Mouse (Mus musculus): ENCODE data around the gene Dtymk. TPM values are rescaled to one million over a fixed set of nuclear protein-coding genes. Genes with fewer than 3 reads are reported as not detected.
"Not testable (repeated sequence)": the region's sequence is repeated elsewhere in the genome, so short reads cannot be mapped to it uniquely, and the experiment has no call there.

The Dtymk gene
- polyA plus RNA-seq (2017; shearing (Covaris generic)), result 100 to 1,000 TPM; 113 to 143 (median 119) TPM

GRCm38 (mm10) chr1:93801741-93802238 is at the start of gene Dtymk:
Dtymk (minus strand) TSS chr1:93801934.
- ATAC-seq, result peak; percentile 75

GRCm38 (mm10) chr1:93845766-93846366 is 44.1 kb upstream of the Dtymk start:
- peak; percentile 70 for ATAC-seq

DNA sequence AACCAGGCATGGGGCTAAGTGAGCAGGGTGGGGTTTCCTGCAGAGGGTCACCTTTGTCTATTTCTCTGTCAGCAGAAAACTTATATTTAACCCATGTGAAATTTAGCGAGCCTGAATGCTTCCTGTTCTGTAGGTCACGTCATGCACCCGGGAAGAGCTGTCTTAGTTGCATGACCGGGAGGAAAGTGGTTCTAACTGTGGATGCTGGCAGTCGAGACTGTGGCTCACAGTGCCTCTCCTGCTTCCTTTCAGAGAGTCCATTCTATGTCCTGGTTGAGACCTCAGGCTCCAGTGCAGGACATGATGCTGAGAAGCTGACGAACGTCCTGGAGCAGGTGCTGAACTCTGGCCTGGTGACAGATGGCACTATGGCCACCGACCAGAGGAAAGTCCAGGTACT is 36.8 kb upstream of the Dtymk start:
- not testable (repeated sequence) for ATAC-seq

GRCm38 (mm10) chr1:93837335-93837734 is 35.6 kb upstream of the Dtymk start:
- no peak for ATAC-seq

GRCm38 (mm10) chr1:93836532-93836913 is 34.8 kb upstream of the Dtymk start:
- no peak for ATAC-seq

DNA sequence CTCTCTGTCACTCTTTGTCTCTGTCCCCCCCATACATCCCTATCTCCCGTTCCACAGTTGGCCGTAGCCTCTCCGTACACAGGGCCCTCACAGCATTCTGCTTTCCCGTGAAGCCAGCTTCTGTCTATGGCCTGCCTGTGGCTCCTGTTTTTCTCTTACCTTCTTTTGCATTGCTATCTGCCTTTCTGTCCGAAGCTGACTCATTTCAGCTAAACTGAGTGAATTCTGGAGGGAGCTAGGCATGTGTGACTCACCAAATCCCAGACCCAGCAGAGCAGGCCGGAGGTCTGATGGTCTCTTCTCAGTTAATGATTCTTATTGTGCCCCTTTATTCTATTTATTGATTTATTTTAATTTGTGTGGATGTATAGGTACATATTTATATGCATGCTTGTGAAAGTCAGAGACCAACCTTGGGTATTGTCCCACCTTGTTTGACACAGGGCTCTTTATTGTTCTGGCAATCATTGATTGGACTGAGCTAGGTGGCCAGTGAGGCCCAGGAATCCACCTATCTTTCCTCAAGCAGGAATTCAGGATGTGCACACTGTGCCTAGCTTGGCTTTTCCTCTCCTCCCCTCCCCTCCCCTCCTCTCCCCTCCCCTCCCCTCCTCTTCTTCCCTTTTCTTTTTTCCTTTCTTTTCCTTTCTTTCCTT is 34.3 kb upstream of the Dtymk start:
- no peak for ATAC-seq

DNA sequence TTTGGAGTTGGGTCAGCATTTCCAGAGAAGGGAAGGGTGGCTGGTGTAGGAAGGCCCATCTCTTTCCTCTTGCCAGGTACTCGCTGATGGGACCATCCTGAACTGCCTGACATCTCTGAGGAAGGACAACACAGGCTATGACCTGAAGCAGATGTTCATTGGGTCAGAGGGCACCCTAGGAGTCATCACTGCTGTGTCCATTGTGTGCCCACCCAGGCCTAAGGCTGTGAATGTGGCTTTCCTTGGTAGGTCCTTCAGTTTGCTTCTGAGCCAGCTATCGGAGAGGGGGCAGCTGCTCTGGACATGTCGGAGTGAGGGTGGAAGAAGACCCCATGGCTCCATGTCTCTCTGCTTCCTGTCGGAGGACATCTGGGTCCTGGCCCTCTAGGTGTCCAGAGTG is 33.5 kb upstream of the Dtymk start:
- no peak for ATAC-seq

DNA sequence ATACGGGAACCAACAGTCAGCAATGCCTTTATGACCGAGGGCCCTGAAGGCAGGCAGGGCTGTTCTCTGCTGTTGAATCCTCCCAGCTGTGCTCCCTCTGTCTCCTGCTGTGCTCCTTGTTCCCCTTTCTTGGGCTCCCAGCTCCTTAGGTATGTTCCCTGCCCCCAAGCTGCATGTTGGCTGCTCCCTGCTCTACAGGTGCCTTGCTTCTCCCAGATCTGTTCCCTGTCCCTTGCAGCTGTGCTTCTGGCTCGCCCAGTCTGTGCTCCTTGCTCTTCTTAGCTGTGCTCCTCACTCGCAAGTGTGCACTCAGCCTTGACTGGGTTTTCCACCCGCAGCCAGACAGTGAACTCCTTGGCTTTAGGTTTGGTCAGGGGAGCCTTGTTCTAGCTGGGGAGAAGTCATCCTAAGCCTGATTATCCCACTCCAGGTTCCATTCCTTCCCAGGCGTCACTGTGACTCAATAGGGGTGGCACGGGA is 33.0 kb upstream of the Dtymk start:
- no peak for ATAC-seq

DNA sequence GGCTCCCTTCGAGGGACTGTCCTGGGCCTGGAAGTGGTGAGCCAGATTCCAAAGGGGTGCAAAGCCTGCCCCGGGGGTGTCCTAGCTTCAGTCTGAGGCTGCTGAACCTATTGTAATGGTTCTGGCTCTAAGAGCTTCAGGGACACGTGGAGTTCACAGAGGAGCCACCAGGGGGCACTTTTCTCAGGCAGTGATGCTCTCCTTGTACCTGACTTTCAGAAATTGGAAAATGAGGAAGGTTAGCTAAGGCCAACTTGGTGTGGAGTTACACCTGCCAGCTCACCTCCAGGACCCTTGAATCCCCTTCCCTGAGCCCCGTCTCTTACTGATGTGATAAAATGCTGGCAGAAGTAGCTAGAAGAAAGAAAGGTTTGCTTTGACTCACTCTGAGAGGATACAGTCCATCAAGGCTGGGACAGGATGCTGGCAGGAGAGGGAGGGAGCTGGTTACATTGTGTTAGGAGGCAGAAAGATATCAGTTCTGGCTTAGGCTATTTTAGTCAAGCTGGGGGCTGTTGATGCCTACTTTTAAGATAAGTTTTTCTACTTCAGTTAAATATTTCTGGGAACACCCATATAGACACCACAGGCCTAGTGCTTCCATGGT is 31.1 kb upstream of the Dtymk start:
- ATAC-seq, result peak; percentile 75

GRCm38 (mm10) chr1:93826540-93826835 is 24.8 kb upstream of the Dtymk start:
- no peak for ATAC-seq

DNA sequence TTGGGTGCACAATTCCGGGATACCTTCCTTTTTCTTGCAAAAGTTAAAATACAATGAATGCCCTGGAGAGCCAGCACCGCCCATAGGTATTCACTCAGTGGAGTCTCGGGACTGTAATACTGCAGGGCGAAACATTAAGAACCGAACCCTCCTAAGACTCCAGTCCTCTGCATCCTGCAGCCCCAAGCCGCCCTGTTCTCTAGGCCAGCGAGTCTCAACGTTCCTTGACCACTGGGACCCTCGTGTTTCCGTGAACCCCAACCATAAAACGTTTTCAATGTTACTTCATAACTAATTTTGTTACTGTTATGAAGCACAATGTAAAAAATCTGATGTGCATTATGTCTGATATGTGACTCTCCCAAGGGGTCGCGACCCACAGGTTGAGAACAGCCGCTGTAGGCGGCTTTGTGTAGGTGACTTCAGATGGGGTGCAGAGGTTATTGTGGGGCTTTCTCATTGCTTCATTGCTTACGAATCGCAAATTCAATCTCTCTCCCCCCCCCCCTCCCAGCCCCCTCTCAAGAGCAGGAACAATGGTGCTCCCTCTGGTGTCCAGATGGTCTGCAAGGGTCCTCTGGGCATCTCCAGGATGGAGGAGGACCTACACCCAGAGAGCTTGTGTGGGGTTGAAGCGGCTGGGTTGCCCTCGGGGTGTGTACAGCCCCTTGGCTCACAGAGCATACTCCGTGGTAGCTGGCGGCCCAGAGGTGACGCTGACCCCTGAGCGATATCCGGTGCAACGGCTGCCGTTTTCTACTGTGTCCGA is 24.2 kb upstream of the Dtymk start:
- peak; percentile 4 for ATAC-seq

- peak; percentile 88 for ATAC-seq
These were observed 23.5 kb upstream of the Dtymk start for GRCm38 (mm10) chr1:93825105-93825674.

DNA sequence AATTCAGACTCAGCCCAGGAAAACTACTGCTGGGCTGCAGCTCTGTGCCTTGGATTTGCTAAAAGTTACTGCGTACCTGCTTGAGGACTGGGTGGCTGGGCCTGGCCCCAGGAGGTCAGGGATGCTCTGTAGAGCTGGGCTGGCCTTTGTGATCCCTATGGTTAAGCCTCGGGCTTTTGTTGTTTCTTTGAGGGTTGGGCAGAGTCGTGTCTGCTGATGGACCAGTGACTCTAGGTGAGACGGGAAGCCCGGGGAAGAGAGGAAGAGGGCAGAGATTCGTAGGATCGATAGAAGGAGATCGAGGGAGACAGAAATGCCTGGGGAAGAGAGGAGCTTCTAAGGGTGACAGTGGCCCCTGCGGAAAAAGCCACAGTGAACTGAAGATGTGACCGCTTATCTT is 22.9 kb upstream of the Dtymk start, which contains the start of gene D2hgdh:
Gene D2hgdh (plus strand): TSS at position 301 of the 400 bp plus-strand sequence.
- ATAC-seq, result peak; percentile 14

DNA sequence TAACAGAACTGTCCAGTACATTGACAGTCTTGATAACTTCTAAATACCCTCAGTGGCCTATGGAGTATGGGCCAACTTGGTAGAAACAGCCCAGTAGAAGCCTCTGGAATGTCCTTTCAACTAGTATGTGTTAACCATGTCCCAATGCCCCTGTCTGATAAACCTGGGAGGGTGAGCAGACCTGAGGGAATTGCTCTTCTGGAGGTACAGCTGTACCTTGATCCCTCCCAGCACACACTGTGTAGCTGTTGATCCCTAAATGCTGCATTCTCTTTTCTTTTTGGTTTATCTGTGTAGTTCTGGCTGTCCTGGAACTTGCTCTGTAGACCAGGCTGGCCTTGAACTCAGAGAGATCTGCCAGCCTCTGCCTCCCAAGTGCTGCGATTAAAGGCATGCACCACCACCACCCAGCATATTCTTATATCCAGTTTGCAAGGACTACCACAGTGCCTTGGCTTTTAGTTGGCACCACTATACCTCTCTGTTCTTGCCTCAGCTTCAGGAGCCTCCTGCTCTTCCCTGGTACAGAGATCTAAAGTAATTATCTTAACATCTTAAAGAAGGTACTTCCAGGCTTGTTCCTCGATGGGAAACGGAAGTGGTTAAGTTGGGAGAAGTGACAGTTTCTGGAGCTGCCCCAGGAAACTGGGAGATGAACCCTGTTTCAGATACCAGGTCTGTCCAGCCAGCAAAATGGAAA is 22.2 kb upstream of the Dtymk start:
- ATAC-seq, result no peak

GRCm38 (mm10) chr1:93818722-93819121 is 17.0 kb upstream of the Dtymk start:
- no peak for ATAC-seq

- no peak for ATAC-seq
These were observed 16.2 kb upstream of the Dtymk start for GRCm38 (mm10) chr1:93817823-93818532.

DNA sequence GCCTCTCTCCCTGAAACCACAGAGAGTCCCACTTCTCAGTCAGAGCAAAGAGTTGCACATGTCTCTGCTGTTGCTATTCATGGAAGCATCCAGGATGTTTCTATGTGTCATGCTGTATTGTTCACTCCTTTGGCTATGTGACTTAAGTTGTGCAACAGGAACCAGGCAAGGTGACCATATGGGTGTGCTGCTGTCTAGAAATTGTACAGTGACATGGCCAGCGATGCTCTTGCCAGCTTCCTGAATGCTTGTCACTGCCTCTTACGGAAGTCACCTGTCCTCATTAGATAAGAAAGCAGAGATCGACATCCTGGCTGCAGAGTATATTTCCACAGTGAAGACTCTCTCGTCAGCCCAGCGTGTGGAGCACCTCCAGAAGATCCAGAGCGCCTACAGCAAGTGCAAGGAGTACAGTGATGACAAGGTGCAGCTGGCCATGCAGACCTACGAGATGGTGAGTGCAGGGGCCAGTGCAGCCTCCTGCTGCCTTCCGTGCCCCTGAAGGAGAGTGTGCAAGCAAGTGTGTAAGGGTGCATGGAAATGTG is 9.8 kb upstream of the Dtymk start:
- ATAC-seq, result no peak

DNA sequence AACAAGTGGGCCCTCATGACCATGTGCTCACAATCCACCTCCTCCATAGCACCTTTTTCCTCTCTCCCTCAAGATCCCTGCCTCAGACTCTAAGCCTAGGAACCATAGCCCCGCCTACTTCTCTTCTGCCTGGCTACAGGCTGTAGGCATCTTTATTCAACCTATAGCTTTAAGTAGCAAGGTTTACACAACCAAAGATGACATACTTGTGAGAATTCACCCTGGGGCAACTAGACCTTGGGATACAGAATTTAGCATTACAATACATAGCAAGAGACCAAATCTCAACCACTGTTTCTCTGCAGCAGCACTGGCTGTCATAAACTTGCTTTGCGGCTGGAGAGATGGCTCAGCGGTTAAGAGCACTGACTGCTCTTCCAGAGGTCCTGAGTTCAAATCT is 8.3 kb upstream of the Dtymk start:
- ATAC-seq, result no peak

GRCm38 (mm10) chr1:93808871-93809270 is 7.1 kb upstream of the Dtymk start:
- ATAC-seq, result no peak

- no peak for ATAC-seq
These were observed 3.7 kb upstream of the Dtymk start for GRCm38 (mm10) chr1:93805221-93805951.
